Mouse (Mus musculus): ENCODE measurements at regions not wholly inside any gene's neighbourhood (a gene's known extent, or its start where the extent isn't known, plus 50 kb on each side); places are given as distances from the start of the nearest gene placed in this dataset.

GRCm38 (mm10) chr6:81464442-81464841 lies 459.0 kb upstream of the Gcfc2 start:
- Histone ChIP-seq H3K36me3 (no peaks in the 10 kb centered on the region), H3K4me1 (no peaks in the 10 kb centered on the region), H3K9ac (no peak overlapping the region), H3K27ac (no peak overlapping the region), H3K4me3 (no peak overlapping the region), H3K27me3 (no peaks in the 10 kb centered on the region), H3K4me2 (no peak overlapping the region), H3K9me3 (no peaks in the 10 kb centered on the region)
- WGBS, result 79% methylated on average over 1 of the region's 1 CpGs
- no peak for ATAC-seq (ENCODE audit: borderline replicate concordance, extremely low read depth, low FRiP score, low TSS enrichment)

GRCm38 (mm10) chr6:81466536-81466935 lies 456.9 kb upstream of the Gcfc2 start:
- ATAC-seq (ENCODE audit: borderline replicate concordance, extremely low read depth, low FRiP score, low TSS enrichment), result no peak
- Histone ChIP-seq H3K4me1 (no peaks in the 10 kb centered on the region), H3K4me2 (no peak overlapping the region), H3K9me3 (no peaks in the 10 kb centered on the region), H3K27me3 (no peaks in the 10 kb centered on the region), H3K4me3 (no peak overlapping the region), H3K27ac (no peak overlapping the region), H3K36me3 (no peaks in the 10 kb centered on the region), H3K9ac (no peak overlapping the region)
- 63% methylated on average over 4 of the region's 4 CpGs for WGBS

- no peaks in the 10 kb centered on the region for H3K27me3 ChIP-seq
- no peak for ATAC-seq (ENCODE audit: borderline replicate concordance, extremely low read depth, low FRiP score, low TSS enrichment)
- no peaks in the 10 kb centered on the region for H3K36me3 ChIP-seq
- H3K9ac ChIP-seq, result no peak overlapping the region
- no peak overlapping the region for H3K4me2 ChIP-seq
- WGBS, result 68% methylated on average over 9 of the region's 9 CpGs
- no peak overlapping the region for H3K4me3 ChIP-seq
- H3K9me3 ChIP-seq, result no peaks in the 10 kb centered on the region
- no peaks in the 10 kb centered on the region for H3K4me1 ChIP-seq
- H3K27ac ChIP-seq, result no peak overlapping the region
Measured at GRCm38 (mm10) chr6:81471340-81471955, 452.0 kb upstream of the Gcfc2 start.

DNA sequence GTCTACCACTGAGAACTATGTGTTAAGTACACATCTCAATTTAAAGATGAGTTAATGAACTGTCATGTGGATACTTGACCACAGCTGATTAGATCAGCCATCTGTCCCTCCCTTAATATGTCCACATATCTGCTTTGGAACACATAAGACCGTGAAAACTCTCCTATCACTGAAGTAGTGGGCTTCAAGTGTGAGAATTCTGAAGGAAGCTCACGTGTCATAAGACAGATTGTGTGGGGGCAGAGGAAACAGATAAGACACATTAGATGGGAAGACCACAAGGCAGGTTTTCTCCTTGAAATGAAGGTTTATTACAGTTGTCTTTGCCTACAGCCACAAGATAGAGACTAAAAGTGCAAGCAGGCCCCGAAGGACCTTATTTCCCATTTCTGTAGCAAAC lies 451.0 kb upstream of the Gcfc2 start:
- Histone ChIP-seq H3K4me2 (no peak overlapping the region), H3K4me1 (no peaks in the 10 kb centered on the region), H3K4me3 (no peak overlapping the region), H3K36me3 (no peaks in the 10 kb centered on the region), H3K9me3 (no peaks in the 10 kb centered on the region), H3K9ac (no peak overlapping the region), H3K27me3 (no peaks in the 10 kb centered on the region), H3K27ac (no peak overlapping the region)
- WGBS, result 58% methylated on average over 3 of the region's 3 CpGs
- no peak for ATAC-seq (ENCODE audit: borderline replicate concordance, extremely low read depth, low FRiP score, low TSS enrichment)

- Histone ChIP-seq H3K4me1 (no peaks in the 10 kb centered on the region), H3K36me3 (no peaks in the 10 kb centered on the region), H3K27me3 (no peaks in the 10 kb centered on the region), H3K9ac (no peak overlapping the region), H3K4me3 (no peak overlapping the region), H3K9me3 (no peaks in the 10 kb centered on the region), H3K4me2 (no peak overlapping the region), H3K27ac (no peak overlapping the region)
- no peak for ATAC-seq (ENCODE audit: borderline replicate concordance, extremely low read depth, low FRiP score, low TSS enrichment)
- WGBS, result 91% methylated on average over 1 of the region's 1 CpGs
Measured at GRCm38 (mm10) chr6:81474786-81475185, 448.7 kb upstream of the Gcfc2 start.

DNA sequence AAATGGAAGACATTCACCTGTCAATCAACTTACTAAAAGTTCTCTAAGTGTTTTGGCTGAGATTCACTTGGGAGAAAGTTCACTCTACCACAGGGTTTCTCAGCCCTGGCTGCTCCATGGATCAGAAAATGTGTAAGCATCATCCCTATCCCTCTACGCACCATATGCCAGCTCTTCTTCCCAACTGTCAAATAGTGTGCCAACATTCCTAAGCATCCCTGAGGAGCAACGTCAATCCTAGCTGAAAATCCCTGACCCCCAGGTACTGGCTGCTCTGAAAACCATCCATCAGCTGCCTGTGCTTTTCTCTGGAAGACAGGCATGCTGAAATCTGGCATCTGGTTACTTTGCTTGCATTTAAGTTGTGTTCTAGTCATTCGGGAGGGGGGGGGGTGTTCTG lies 436.5 kb upstream of the Gcfc2 start:
- Histone ChIP-seq H3K36me3 (no peaks in the 10 kb centered on the region), H3K4me2 (no peak overlapping the region), H3K9me3 (no peaks in the 10 kb centered on the region), H3K9ac (no peak overlapping the region), H3K4me1 (no peaks in the 10 kb centered on the region), H3K27me3 (no peaks in the 10 kb centered on the region), H3K27ac (no peak overlapping the region), H3K4me3 (no peak overlapping the region)
- 54% methylated on average over 3 of the region's 3 CpGs for WGBS
- no peak for ATAC-seq (ENCODE audit: borderline replicate concordance, extremely low read depth, low FRiP score, low TSS enrichment)

DNA sequence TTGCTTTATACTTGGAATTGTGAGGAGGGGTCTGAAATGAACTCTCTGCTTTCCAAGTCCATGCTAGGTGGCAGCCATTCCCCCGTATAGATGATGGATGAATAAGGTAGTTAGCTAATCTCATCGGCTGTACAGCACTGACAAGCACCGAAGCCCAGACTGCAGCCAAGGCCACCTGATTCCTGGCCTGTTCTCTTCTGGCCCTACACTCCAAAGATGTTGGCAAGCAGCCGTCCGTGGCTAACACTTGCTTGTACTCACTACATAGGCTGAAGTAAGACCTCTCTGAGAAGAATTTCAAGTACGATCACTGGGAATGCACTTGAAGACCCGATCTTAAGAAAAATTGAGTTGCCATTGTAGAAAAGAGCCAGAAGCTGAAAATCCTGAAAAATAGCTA lies 427.2 kb upstream of the Gcfc2 start:
- H3K36me3 ChIP-seq, result no peaks in the 10 kb centered on the region
- H3K27me3 ChIP-seq, result no peaks in the 10 kb centered on the region
- 54% methylated on average over 7 of the region's 7 CpGs for WGBS
- no peak overlapping the region for H3K4me2 ChIP-seq
- no peak for ATAC-seq (ENCODE audit: borderline replicate concordance, extremely low read depth, low FRiP score, low TSS enrichment)
- no peaks in the 10 kb centered on the region for H3K9me3 ChIP-seq
- H3K27ac ChIP-seq, result no peak overlapping the region; the same call in 1 of the 2 replicates
- no peak overlapping the region for H3K4me3 ChIP-seq
- no peak overlapping the region for H3K9ac ChIP-seq
- no peaks in the 10 kb centered on the region for H3K4me1 ChIP-seq

DNA sequence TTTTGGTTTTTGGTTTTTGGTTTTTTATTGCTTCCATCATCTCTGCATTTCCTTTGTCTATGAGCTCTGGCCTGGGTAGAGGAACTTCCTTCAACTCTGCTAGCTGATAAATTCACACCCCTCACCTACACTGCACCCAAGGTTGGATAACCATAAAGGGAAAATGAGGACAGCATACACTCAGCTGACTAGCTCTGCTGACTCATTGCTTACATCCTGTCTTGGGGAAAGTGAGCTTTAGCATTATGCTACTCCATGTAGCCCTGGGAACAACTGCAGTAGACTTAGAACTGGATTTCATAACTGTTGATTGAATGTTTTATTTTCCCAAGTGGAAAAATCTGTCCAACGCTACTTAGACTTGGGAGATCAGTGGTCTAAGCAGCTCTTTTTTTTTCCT lies 406.3 kb upstream of the Gcfc2 start:
- Histone ChIP-seq H3K4me3 (no peak overlapping the region), H3K27ac (no peak overlapping the region), H3K27me3 (no peaks in the 10 kb centered on the region), H3K36me3 (no peaks in the 10 kb centered on the region), H3K4me1 (no peaks in the 10 kb centered on the region), H3K4me2 (no peak overlapping the region), H3K9me3 (no peaks in the 10 kb centered on the region), H3K9ac (no peak overlapping the region)
- no peak for ATAC-seq (ENCODE audit: borderline replicate concordance, extremely low read depth, low FRiP score, low TSS enrichment)
- WGBS, result 74% methylated on average over 1 of the region's 1 CpGs

- ATAC-seq (ENCODE audit: borderline replicate concordance, extremely low read depth, low FRiP score, low TSS enrichment), result no peak
- Histone ChIP-seq H3K4me1 (no peaks in the 10 kb centered on the region), H3K4me2 (no peak overlapping the region), H3K4me3 (no peak overlapping the region), H3K27me3 (no peaks in the 10 kb centered on the region), H3K9me3 (no peaks in the 10 kb centered on the region), H3K27ac (no peak overlapping the region), H3K36me3 (no peaks in the 10 kb centered on the region), H3K9ac (no peak overlapping the region)
- 57% methylated on average over 2 of the region's 2 CpGs for WGBS
Measured at GRCm38 (mm10) chr6:81562260-81562659, 361.2 kb upstream of the Gcfc2 start.

DNA sequence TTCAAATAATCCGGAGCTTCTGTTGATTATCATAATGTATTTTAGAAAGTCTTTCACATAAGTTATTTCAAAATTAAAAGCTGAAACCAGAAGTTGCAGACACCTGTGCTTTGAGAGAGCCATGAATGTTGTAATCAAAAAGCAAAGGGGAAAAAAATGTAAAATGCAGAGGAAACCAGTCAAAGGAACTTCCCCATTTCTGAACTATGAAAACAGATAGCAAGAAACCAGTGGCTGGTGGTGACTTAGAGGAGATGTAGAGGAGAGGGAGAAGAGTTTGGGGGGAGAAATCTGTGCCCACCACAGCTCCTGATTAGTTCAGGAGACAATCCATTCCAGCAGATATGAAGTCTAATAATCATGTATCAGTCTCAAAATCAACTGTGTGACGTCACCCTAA lies 360.3 kb upstream of the Gcfc2 start:
- H3K27ac ChIP-seq, result no peak overlapping the region
- no peak overlapping the region for H3K9ac ChIP-seq
- no peak overlapping the region for H3K4me3 ChIP-seq
- no peaks in the 10 kb centered on the region for H3K36me3 ChIP-seq
- WGBS, result 70% methylated on average over 2 of the region's 2 CpGs
- H3K9me3 ChIP-seq, result no peaks in the 10 kb centered on the region
- H3K4me1 ChIP-seq, result no peaks in the 10 kb centered on the region
- no peak overlapping the region for H3K4me2 ChIP-seq
- H3K27me3 ChIP-seq, result no peaks in the 10 kb centered on the region
- ATAC-seq (ENCODE audit: borderline replicate concordance, extremely low read depth, low FRiP score, low TSS enrichment), result no peak

- 88% methylated on average over 1 of the region's 1 CpGs for WGBS
- ATAC-seq (ENCODE audit: borderline replicate concordance, extremely low read depth, low FRiP score, low TSS enrichment), result no peak
- H3K27me3 ChIP-seq, result no peaks in the 10 kb centered on the region
- H3K4me3 ChIP-seq, result no peak overlapping the region
- no peak overlapping the region for H3K4me2 ChIP-seq
- H3K9me3 ChIP-seq, result no peaks in the 10 kb centered on the region
- H3K4me1 ChIP-seq, result no peaks in the 10 kb centered on the region
- H3K27ac ChIP-seq, result no peak overlapping the region
- no peaks in the 10 kb centered on the region for H3K36me3 ChIP-seq
- no peak overlapping the region for H3K9ac ChIP-seq
Measured at GRCm38 (mm10) chr6:81564295-81564694, 359.2 kb upstream of the Gcfc2 start.

DNA sequence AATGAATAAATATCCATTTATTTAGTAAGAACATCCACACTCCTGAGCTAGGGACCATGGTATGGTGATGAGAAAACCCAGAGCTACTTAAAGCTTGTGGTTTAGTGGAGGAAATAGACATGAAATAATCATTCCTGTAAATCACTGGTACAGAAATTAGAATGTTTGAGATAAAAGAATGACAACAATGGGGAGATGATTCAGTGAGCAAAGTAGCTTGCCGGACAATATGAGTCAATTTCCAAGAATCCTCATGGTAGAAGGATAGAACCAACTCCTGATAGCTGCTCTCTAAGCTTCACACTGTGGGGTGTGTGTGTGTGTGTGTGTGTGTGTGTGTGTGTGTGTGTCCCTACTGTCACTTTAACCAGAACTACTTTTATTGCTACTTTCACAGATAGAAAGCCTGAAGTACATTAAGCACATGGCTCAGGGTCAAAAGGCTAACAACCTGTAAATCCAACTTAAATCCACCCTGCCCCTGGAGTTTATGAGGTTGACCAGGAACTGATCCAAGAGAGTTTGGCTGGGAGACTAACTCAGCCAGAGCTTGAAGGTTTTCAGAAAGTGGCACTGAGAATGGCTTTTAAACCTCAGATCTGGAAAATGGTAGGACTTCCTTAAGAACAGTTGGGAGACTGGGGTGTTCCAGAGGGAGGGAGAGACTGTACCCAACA lies 336.9 kb upstream of the Gcfc2 start:
- Histone ChIP-seq H3K4me3 (no peak overlapping the region), H3K4me2 (no peak overlapping the region), H3K9me3 (no peaks in the 10 kb centered on the region), H3K36me3 (no peaks in the 10 kb centered on the region), H3K27me3 (no peaks in the 10 kb centered on the region), H3K27ac (no peak overlapping the region), H3K4me1 (no peaks in the 10 kb centered on the region), H3K9ac (no peak overlapping the region)
- ATAC-seq (ENCODE audit: borderline replicate concordance, extremely low read depth, low FRiP score, low TSS enrichment), result no peak
- 77% methylated on average over 1 of the region's 1 CpGs for WGBS

DNA sequence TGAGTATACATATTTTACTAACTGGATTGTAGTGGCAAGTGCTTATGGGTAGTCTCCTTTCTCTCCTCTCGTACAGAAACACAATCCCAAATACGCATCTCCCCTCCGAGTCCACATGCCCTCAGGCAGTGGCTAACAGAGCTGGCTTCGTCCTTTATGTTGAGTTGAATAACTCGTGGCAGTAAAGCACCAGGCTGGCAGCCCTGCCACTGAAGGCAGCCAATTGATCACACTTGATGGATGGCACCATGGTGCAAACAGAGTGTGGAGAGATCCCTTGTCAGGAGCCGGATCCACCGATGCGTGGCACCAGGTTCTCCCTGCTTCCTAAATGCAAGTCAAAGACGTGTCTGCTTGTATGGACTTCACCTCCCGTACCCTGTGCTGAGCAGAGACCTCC lies 333.7 kb upstream of the Gcfc2 start:
- 71% methylated on average over 10 of the region's 10 CpGs for WGBS
- Histone ChIP-seq H3K36me3 (no peaks in the 10 kb centered on the region), H3K9me3 (no peaks in the 10 kb centered on the region), H3K9ac (no peak overlapping the region), H3K27ac (no peak overlapping the region), H3K4me2 (no peak overlapping the region), H3K4me1 (no peaks in the 10 kb centered on the region), H3K27me3 (no peaks in the 10 kb centered on the region), H3K4me3 (no peak overlapping the region)
- no peak for ATAC-seq (ENCODE audit: borderline replicate concordance, extremely low read depth, low FRiP score, low TSS enrichment)
